Mouse (Mus musculus) large intestine, adult 2 months (tissue): ENCODE measurements around the gene Sorcs2. TPM values are rescaled to one million over a fixed set of nuclear protein-coding genes. Genes with fewer than 3 reads are reported as not detected.
"Not testable (repeated sequence)": the region's sequence is repeated elsewhere in the genome, so short reads cannot be mapped to it uniquely, and the experiment has no call there.

Source experiments
- DNase-seq: peaks from one replicate; pipeline ENCODE4 v3.0.0-alpha.2; 2012; ENCODE audit warnings: low read depth, low spot score
- WGBS: fragments of 180-500 bp; shearing (Covaris S2); methylation state at CpG from one replicate; pipeline ENCODE4 v1.1.7; 2018; 5-methylcytosine and 5-hydroxymethylcytosine counted together
- polyA plus RNA-seq: library from polyadenylated mRNA; depleted of rRNA; stranded (reverse); fragments of >200 nt; gene quantifications from 2 replicates; pipeline ENCODE4 v1.2.3, GENCODE M21; 2012

Gene Sorcs2
- polyA plus RNA-seq, 1 experiment = 3.9 TPM

DNA sequence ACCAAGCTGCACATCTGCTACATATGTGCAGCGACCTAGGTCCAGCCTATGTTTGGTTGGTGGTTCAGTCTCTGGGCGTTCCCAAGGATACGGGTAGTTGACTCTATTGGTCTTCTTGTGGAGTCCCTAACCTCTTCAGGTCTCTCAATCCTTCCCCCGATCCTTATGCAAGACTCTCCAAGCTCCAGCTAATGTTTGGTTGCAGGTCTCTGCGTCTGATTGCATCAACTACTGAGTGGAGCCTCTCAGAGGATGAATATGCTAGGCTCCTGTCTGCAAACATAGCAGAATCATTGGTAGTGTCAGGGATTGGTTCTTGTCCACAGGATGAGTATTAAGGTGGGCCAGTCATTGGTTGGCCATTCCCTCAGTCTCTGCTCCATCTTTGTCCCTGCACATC, 140.9 kb downstream of the Sorcs2 start:
- no peak for DNase-seq
- WGBS = 92% methylated on average over 5 of the region's 5 CpGs

DNA sequence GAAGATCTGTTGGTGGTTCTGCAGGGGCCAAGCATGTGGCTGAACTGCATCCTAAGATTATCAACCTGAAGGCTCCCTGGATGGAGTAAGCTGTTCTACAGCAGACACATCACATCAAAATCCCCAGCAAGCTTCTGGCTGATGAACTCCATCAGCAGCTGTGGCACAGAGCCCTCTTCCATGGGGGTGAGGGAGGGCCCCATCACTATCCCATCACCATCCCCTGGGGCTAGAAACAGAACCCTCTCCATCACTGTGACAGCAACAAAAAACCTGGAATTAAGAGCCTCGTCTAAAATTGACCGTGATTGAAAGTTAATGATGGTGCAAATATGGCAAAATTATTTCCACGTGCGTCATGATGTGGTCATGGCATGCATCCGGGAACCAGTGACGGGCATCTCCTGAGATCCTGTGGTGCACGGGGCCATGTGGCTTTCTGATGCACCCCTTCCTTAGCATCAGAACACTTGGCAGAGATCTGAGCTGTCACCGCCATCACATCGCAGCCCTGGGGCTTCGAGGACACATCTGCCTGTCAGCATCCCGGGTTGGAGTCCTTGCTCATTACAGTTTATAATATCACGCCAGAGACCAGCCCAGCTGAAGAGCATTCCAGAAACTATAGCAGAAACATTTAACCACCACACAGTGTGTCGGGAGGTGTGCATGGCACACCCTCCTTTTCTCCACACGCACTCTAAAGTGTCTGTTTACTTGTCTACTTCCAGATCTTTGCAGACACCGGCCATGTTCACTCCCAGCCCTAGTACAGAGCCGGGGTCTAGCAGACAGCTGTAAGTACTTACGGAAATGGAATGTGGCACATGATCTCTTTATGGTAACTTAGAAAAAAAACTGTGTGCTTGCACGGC, 143.1 kb downstream of the Sorcs2 start:
- DNase-seq = no peak
- WGBS = 67% methylated on average over 18 of the region's 18 CpGs

DNA sequence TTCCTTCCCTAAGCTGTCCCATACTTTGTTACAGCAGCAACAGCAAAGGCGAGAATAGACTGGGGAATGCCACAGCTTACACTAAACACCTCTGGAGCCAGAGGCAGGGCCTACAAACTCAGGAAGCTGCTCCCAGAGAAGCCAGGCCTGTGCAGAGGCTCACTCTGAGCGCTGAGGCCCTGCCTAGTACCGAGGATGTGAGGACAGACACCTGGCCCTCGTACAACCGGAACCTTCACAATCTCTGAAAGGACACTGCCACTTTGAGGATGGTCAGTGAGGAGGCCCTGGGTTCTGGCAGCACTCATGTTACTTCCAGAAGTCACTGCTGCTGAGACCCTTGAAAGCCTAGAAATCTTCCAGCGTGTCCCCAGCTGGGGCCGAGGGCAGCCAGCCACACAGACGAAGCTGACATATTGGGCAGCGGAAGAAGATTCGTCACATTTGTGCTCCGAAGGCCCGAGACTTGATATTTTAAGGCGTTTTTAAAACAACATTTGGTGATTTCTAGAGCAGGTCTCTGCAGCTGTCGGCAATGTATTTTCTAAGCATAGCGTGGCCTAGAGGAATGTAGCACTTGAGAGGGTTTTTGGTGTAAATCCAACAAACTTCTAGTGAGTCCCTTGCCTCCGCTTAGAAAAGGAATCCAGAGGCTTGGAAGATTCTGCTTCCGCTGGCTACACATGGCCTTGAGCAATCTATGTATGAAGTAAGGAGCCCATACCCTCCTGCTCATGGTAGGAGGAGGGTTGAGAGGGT, 145.0 kb downstream of the Sorcs2 start:
- WGBS = 76% methylated on average over 17 of the region's 17 CpGs
- no peak for DNase-seq

DNA sequence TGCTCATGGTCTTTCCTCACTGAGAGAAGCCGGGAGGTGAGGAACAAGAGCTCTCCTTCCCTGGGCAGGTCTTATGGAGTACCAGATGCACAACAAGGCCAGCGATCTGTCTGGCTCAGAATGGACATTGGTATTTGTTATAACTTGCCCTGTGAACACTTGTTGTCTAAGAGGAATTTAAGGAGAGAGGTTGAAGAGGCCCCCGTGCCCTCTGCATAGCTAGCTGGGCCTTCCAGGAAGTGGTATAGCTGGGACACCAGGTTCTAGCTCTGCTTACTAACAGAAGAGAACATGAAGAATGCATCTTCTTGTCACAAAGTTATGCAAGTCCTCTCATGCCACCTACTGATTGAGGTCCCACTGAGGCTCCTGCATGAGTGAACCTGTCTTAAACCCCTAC, 149.9 kb downstream of the Sorcs2 start:
- WGBS = 86% methylated on average over 3 of the region's 3 CpGs
- DNase-seq = no peak

DNA sequence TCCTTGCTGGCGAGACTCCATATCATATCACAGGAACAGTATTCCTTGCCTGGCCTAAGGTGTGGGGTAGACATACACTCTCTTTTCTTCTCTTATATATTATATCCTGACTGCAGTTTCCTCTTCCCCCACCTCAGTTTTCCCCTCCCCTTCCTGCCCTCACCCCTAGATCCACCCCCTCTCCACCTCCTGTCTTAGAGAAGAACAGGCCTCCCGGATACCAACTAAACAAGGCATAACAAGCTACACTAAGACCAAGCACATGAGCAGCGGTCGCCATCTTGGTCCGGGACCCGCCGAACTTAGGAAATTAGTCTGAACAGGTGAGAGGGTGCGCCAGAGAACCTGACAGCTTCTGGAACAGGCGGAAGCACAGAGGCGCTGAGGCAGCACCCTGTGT, 160.4 kb downstream of the Sorcs2 start:
- WGBS = 96% methylated on average over 8 of the region's 10 CpGs
- not testable (repeated sequence) for DNase-seq

DNA sequence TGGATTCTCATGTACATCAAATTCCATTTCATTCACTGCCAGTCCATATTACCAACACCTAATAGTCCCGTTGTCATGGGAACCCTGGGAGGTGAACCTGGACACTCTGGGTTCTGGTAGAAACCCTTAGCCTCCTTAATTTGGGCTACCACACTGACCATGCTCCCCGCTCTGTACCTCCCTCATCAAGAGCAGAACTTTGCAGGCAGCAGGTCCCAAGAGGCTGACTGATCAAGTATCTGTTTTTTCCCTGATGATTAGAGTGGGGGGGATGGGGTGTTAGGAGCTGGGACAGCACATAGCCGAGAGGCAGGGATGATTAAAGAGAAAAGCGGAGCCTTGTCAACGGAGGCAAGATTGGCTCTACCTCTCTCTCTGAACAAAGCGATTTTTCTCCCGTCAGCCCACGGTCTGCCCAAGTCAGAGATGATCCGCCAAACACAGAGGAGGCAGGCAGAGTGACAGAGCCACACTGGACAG, 167.6 kb downstream of the Sorcs2 start:
- DNase-seq = no peak
- 83% methylated on average over 9 of the region's 9 CpGs for WGBS

DNA sequence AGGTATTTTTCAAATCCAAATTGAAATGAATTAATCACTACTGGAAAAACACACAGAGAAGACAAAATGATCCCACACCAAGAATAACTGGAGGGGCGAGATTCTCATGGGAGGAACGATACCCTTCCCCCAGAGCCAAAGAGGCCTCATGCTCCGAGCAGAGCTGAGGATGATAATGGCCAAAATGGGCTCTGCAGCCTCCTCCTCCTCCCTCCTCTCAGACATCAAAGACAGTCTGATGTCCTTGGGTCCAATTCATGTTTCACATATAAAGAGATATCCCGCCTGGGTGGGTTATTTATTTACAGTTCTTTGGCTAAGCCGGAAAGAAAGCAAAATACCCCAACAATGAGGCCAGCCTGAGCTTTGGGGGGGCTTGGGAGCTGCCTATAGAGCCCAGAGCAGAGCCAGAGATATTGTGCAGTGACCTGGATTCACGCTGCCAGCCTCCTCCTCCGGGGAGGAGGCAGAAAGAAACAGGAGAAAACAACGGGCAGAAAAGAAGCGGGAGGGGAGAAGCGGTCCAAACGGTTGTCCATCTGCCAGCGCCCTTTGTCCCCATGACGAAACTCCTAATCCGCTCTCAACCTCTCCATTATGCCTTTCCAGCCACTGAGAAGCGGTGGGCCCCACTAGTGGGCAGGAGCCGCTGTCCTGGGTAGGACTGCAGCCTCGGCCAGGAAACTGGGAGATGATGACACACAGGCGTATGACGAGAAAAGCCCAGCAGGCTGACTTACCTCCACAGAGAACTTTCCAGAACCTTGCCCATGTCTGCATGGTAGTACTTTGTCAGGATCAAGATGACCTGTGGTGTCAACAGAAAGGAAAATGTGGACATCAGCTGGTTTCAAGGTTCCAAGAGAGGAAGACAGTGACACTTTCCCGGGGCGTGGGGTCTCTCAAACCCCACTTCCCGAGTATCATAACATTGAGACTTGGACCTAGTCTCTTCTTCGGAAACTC, 169.3 kb downstream of the Sorcs2 start:
- WGBS = 81% methylated on average over 23 of the region's 23 CpGs
- DNase-seq = no peak

DNA sequence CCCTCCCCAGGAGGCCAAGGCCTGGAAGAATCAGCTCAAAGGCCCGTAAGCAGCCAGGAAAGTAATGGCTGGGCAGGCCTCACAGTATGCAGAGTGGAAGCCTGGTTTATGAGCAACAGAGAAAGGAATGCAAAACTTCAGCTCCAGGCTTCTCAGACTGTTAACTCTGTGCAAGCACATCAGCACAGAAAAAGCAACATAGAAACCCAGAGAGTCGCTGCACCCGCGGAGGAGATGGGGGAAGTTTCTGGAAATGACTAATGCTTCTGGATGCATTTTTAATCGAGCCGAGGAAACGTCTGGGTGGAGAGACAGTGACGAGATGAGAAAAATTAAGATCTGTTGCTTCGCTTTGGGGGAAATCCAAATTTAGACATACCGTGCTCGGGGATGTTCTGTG, 171.6 kb downstream of the Sorcs2 start:
- DNase-seq = no peak
- WGBS = 54% methylated on average over 11 of the region's 11 CpGs

DNA sequence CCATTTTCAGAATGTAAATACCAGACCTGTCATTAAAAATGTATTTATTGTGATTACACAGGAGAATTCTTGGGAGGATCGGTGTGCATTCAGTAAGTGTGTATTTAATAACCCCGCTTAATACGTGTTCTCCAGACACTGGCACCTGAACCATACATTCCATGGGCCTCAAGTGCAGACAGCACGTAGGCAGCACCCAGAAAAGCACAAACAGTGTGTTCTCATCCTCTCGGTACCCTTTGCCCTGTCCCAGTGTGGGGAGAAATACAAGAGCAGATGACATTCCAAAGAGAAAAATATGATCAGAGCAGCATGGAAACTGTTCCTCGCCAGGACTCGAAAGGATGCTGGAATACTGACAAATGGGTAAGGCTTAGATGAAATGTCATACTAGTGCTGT, 172.1 kb downstream of the Sorcs2 start:
- WGBS = 75% methylated on average over 7 of the region's 7 CpGs
- DNase-seq = no peak

DNA sequence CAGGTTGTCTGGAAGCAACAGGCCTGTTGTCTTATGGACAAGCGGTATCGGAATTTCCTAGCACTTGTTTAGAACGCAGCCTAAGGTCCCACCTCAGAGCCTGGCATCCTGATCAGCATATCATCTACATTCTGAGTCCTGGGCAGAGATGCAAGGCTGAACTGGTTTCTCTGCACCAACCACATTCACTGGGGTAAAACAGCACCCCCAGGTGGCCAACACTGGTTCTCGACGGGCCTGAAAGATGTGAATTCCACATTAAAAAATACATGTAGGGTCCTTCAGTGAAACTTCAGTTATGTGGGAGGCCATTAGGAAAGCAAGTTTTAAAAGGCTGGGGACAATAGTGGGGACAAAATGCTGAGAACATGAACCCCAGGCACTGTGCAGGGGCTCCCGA, 174.2 kb downstream of the Sorcs2 start:
- DNase-seq = no peak
- WGBS = 78% methylated on average over 6 of the region's 6 CpGs

DNA sequence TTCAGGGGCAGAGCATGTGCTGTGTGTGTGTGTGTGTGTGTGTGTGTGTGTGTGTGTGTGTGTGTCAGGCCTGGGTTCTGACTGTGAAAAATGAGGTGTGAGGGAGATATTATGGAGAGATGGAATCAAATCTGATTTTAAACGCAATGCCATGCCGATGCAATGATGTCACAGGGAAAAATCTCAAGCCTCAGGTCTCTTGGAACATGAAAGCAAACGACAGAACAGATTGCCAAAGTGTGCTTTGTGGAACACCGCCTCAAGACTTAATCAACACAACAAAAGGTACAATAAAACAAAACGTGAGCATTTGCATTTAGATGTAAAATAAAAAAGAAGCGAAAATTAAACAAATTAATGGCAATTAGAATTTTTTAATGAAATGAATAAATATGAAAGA, 177.3 kb downstream of the Sorcs2 start:
- 83% methylated on average over 6 of the region's 6 CpGs for WGBS
- no peak for DNase-seq

DNA sequence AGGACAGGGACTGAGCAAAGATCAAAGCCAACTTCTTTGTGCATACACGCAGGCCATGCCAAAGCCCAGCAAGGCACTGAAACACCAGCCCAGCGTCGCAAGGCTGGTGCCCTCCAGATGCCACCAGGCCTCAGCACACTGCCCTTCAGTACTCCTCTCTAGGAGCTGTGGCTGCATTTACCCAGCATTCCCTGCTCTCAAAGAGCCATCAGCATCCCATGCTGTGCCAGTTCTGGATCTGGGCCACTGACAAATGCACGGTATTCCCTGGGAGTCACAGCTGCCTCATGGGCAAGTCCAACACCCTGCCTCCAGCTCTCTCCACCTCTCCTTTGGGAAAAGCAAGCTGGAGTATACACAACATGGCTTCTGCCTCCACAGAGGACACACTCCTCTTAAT, 177.8 kb downstream of the Sorcs2 start:
- DNase-seq = no peak
- WGBS = 93% methylated on average over 4 of the region's 4 CpGs

DNA sequence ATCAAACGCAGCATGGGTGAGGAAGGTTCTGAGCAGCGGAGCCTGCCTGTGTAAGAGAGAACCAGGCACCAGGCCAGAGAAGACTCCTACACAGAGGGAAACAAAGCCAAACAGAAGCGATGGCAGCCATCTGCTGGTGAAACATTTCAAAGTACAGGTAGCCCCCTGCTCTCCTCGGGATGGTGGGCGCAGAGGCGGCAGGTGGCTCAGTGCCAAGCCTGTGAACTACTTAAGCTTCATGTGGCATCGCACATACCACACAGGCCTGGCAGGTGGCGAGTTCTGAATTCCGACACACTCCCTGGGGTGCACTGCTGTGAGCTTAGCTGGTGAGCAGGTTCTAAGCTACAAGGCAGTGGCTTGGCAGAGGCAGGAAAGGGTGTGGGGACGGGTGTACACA, 184.6 kb downstream of the Sorcs2 start:
- WGBS = 72% methylated on average over 10 of the region's 10 CpGs
- no peak for DNase-seq

DNA sequence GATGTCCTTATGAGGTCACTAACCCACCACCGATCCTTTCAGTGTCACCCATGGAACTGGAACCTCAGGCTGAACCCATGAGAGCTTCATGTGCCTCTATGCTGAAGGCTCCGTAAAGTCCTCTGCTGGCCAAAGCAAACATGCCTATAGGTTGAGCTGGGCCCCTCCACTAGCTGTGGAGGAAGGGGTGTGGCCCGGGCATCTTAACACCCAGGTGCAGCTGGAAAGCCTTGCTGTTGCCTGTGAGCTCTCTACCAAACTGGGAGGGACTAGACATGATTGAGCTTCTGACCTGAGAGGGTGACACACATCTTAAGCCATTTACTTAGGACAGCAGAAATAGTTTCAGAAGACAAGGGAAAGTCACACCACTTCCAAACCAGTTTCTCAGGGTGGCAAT, 189.1 kb downstream of the Sorcs2 start:
- 58% methylated on average over 3 of the region's 3 CpGs for WGBS
- no peak for DNase-seq

DNA sequence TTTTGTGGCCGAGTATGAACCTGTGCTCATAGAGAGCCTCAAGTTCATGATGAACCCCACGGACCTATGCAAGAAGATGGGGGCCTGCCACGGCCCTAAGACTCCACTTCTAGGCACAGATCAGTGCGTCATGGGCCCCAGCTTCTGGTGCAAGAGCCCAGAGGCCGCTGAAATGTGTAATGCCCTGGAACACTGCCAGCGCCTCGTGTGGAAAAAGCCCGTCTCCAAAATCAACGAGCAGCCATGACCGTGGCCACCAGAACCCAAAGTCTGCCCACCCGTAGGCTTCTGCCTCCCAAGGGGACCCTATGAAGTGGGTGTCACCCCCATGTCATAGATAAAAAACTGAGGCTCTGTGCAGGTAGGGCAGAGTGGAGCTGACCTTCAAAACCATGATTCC, 192.5 kb downstream of the Sorcs2 start:
- DNase-seq = no peak
- WGBS = 70% methylated on average over 11 of the region's 11 CpGs

DNA sequence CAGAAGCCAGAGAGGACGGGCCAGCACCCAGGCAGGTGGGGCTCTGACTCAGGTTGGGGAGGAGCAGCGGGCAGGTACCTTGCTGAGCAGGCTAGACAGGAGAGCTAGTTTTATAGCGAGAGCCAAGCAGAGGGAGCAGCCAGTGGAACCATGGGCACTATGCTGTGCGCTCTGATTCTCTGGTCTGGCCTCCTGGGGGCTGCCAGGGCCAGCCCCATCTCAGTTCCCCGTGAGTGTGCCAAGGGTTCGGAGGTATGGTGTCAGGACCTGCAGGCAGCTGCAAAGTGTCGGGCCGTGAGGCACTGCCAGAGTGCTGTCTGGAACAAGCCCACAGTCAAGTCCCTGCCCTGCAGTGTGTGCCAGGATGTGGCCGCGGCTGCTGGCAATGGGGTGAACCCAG, 194.0 kb downstream of the Sorcs2 start, which contains the start of gene Psapl1:
Gene Psapl1, plus strand, starts transcription at position 106 of the 400 bp plus-strand sequence.
- DNase-seq = no peak

DNA sequence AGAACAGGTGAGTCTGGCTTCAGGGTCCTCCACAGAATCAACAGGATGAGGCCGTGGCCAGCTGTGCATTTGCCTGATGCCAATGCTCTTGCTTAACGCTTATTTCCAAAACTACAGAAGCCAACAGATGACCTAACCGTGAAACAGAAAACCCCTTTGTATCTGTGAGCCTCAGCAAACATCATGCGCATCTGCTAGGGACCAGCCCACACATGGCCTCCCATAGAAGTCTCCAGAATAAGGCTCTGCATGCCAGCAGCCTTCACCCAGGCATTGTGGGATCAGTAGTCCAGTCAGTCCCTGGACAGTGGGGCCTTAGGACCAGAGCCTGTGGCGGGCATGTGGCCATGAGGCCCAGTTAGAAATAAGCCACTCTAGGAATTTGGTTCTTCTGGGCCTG, 194.5 kb downstream of the Sorcs2 start:
- WGBS = 84% methylated on average over 5 of the region's 5 CpGs
- DNase-seq = no peak

More for the DNA sequence above, 194.0 kb downstream of the Sorcs2 start, which contains the start of gene Psapl1:
- 56% methylated on average over 10 of the region's 10 CpGs for WGBS

DNA sequence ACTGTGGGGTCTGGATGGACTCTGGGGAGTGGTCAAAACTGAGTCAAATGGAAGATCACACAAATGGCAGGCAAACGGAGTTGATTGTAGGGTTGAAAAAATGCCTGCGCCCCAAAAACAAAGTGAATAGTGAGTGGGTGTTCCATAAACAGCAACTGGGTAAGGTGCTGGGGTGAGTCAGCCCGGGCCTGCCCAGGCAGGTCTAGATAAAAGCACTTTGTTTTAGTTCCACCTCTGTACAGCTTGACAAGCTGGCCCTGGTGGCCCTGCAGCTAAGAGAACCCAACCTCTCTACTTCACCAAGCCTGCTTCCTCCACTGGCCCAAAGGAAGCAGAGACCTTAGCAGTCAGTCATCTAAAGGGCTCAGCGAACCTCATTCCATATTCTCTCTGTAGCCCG, 195.2 kb downstream of the Sorcs2 start:
- no peak for DNase-seq
- 74% methylated on average over 5 of the region's 5 CpGs for WGBS

DNA sequence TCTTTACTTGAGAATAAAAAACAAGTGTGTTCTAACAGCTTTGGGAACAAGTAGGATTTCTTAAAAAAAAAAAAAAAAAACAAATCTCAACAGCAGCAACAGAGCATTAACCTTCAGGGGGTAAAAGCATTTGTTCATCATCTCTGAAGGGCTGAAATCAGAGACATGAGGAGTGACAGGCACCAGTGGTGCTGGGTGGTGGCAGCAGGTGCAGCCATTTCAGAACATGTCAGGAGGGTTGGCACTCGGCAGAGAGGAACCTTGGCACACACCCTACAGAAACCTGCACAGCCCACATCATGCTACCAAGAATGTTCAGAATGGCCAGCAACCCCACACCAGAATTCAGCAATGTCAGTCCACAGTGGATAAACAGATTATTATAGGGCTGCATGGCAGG, 198.4 kb downstream of the Sorcs2 start:
- WGBS = 46% methylated on average over 1 of the region's 1 CpGs
- DNase-seq = no peak

DNA sequence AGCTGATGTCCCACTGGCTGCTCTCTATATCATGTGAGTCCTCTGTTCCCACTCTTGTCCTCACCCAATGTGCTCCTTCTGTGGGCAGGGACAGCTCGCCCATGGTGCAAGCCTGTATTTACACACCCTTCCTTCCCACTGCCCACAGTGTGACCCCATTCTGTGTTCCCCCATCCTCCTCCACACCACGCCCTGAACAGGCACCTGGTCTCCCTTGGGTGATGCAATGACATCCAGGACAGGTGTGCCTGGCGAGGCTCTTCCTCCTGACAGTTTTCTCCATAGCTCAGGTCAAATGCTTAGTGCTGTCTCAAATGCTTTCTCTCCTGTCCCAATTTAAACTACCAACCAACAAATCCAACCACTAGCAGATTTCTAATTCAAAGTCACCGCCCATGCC, 202.5 kb downstream of the Sorcs2 start:
- 73% methylated on average over 4 of the region's 4 CpGs for WGBS
- DNase-seq = no peak
